Mouse (Mus musculus): Measurements from ENCODE around the gene Galnt17.

Galnt17 gene

DNA sequence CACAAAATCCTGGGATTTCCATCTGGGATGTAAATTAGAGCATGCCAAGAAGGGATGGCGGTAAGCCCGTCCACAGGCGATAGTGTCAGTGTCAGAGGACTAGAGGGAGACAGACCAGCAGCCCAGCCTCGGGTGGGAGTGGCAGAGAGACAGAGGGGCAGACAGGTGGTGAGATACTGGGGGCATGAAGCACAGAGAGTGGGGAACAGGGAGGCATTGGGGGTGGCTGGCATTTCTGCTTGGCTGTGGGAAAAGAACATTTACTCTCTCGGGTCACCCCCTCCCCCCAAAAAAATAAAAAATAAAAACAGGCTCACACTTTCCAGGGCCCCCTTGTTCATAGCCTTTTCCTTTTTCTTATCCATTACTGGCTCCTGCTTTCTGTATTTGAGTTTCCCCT, 287.4 kb downstream of the Galnt17 start:
- no peak for DNase-seq (ENCODE audit: low spot score)

GRCm38 (mm10) chr5:131019346-131019965, 288.8 kb downstream of the Galnt17 start:
- DNase-seq (ENCODE audit: low spot score): no peak

DNA sequence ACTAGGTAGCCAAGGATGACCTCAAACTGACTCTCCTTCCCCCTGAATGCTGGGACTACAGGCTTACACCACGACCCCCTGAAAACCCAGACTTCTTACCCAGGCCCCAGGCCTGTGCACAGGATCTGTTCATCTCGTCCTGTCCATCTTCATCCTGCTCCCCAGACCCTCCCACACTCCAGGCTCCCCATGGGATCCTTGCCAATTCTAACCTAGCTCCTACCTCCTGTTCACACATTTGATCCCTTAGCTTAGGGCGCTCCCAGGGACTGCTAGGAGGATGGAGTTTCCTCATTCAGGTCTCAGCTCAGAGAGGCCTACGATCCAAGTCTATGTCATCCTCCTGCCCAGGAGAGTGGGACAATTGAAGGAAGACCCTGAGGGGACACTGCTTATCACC, 292.2 kb downstream of the Galnt17 start:
- no peak for DNase-seq (ENCODE audit: low spot score)

DNA sequence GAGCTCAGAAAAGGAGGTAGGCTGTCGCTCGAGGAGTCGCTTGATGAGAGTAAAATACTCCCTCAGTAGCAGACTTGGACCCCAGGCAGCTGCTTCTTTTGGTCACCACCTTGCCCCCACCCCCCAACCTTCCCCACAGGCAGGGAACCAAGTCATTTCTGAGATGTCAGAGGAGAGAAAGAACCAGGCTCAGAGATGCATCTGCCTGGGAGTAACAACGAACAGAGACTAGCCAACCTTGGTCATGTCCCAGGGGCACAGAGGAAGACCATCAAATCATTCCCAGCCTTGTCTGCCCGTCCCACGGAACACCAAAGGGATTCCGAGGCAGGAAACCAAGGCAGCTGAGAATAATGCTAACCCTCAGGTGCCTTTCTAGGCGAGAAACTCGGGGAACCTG, 293.0 kb downstream of the Galnt17 start:
- DNase-seq (ENCODE audit: low spot score): no peak

- DNase-seq (ENCODE audit: low spot score): no peak
These were observed 294.5 kb downstream of the Galnt17 start for GRCm38 (mm10) chr5:131013816-131014215.

GRCm38 (mm10) chr5:131013101-131013500, 295.2 kb downstream of the Galnt17 start:
- no peak for DNase-seq (ENCODE audit: low spot score)

DNA sequence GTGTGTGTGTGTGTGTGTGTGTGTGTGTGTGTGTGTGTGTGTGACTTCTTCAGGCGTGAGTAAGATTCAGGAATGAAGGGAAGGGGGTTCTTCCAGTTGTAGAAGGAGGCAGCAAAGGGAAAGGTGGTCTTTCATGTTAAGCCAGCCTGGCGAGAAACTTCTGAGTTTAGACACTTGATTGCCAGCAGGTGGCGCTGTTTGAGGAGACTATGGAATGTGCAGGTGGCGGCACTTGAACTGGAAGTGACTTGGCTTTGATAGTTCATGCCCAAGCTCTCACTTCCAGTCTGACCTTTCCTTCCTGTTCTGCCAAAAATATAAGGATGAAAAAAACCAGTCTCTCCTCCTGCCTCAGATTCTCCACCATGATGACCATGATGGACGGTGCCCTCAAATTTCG, 298.8 kb downstream of the Galnt17 start:
- no peak for DNase-seq (ENCODE audit: low spot score)

DNA sequence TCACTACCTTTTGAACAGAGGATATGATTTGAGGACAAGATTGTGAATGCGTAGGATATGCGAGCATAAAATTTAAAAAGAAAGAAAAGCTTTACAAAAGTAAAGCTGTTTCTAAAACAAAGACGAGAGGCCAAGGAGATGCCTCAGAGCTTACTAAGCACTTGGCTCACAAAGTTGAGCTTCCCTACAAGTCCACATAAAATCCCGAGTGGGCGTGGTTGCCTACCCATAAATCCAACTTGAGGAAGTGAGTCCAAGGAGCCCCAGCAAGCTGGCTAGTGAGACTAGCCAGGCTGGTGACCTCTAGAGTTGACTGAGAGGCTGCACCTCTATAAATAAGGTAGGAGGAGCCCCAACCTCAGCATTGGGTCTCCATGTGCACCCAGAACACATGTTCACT, 299.8 kb downstream of the Galnt17 start:
- DNase-seq (ENCODE audit: low spot score): no peak

DNA sequence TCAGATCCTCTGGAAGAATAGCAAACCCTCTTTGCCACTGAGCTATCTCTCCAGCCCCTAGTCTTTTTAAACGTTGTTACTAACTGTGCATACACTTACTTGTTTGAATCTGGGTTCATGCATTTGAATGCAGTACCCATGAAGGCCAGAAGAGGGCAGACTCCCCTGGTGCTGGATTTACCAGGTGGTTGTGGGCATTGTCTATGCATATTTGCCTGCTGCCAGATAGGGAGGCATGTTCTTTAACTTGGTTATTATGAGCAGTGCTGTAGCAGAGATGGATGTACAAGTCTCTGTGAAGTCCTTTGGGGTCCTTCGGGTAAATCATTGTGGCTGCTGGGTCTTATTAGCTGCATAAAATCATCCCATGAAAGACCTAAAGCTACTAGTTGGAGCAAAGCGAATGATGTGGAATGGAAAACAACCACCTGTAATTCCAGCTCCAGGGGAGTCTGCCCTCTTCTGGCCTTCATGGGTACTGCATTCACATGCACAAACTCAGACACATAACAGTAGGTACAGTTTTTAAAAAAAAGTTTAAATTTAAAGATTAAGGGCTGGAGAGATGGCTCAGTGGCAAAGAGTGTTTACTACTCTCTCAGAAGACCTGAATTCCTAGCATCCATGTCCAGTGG, 300.3 kb downstream of the Galnt17 start:
- DNase-seq (ENCODE audit: low spot score): no peak

GRCm38 (mm10) chr5:131007198-131007597, 301.1 kb downstream of the Galnt17 start:
- no peak for DNase-seq (ENCODE audit: low spot score)

DNA sequence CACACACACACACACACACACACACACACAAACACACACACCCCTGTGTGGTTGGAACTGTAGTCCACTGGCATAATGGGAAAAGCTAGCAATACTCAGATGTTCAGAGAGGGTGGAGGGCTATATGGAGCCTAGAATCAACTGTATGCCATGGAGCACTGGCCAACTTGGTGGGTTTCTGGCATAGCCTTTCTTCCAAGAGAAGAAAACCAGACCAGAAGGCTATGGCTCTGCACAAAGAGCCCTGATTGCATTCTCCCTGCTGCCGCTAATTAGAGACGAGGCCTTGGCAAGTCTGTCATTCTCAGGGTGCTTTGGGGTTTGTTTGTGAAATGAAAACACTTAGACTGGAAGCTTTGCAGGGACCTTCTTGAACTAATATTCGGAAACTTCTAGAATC, 301.8 kb downstream of the Galnt17 start:
- DNase-seq (ENCODE audit: low spot score): no peak

GRCm38 (mm10) chr5:131000572-131000971, 307.7 kb downstream of the Galnt17 start:
- no peak for DNase-seq (ENCODE audit: low spot score)

DNA sequence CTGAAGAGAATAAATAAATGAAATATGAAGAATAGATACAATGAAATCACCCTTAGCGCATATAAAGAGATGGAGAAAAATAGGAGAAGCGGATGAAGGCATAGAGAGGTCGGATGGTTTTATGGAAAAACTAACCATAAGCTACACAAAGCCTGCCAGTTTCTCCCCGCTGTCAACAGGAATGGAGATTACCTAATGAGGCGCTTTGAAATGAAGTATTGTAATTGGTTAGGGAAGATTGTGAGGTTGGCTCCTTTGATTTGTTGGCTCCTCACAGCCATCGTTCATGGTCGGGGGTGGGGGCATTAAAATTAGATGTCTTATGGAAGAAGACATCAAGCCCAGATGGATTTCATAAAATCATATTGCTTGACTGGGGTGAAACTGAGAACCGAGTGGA, 329.0 kb downstream of the Galnt17 start:
- no peak for DNase-seq (ENCODE audit: low spot score)

- no peak for DNase-seq (ENCODE audit: low spot score)
These were observed 329.4 kb downstream of the Galnt17 start for GRCm38 (mm10) chr5:130978871-130979270.

DNA sequence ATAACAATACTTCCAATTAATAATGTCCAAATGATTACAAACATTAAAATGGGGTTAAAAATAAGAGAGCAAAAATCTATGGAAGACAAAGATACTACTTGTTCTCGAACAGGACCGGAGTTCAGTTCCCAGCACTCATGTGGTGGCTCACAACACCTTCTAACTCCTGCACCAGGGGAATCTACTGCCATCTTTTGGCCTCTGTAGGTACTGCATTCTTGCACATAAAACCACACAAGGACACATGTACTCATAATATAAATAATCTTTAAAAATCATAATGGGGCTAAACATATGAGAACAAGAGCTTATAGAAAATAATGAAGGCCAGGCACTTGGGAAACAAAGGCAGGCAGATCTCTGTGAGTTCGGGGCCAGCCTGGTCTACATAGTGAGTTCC, 330.3 kb downstream of the Galnt17 start:
- no peak for DNase-seq (ENCODE audit: low spot score)

DNA sequence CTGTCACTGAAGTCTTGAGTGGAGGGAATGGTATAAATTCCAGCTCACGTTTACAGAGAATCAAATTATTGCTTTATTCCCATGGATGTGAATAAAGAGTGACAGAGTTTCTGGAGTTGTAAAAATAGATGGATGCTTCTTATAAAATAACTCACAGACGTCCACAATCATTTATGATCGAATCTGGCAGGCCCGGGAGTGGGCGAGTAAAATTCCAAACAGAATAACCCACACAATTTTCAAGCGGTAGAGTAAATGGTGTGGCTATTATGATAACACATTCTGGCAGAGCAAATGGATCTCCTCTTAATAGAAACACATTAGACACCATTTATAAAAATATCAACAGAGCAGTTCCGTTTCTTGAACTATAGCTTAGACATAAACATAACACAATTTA, 355.9 kb downstream of the Galnt17 start:
- DNase-seq (ENCODE audit: low spot score): no peak

DNA sequence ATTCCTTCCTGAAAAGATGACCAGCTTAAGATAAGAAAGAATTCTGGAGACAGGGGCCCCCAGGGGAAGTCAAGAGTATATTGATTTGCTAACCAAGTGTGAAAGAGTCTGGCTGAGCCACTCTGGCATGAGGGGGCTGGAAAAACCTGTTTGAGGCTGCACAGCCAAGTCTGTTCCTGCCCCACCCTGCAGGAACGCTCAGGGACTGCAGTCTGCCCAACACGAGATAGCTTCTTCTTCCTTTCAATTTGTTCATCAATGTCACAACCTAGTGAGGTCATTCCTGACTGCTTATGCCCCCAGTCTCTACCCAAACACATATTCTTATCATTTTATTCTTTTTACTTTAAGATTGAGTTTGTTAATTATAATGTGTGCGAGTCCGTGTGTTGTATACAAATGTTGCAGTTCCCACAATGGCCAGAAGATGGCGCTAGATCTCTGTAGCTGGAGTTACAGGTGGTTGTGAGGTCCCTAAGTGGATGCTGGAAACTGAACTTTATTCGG, 357.4 kb downstream of the Galnt17 start:
- no peak for DNase-seq (ENCODE audit: low spot score)

- no peak for DNase-seq (ENCODE audit: low spot score)
These were observed 357.9 kb downstream of the Galnt17 start for GRCm38 (mm10) chr5:130950421-130950820.

- DNase-seq (ENCODE audit: low spot score): no peak
These were observed 358.6 kb downstream of the Galnt17 start for GRCm38 (mm10) chr5:130949710-130950109.

DNA sequence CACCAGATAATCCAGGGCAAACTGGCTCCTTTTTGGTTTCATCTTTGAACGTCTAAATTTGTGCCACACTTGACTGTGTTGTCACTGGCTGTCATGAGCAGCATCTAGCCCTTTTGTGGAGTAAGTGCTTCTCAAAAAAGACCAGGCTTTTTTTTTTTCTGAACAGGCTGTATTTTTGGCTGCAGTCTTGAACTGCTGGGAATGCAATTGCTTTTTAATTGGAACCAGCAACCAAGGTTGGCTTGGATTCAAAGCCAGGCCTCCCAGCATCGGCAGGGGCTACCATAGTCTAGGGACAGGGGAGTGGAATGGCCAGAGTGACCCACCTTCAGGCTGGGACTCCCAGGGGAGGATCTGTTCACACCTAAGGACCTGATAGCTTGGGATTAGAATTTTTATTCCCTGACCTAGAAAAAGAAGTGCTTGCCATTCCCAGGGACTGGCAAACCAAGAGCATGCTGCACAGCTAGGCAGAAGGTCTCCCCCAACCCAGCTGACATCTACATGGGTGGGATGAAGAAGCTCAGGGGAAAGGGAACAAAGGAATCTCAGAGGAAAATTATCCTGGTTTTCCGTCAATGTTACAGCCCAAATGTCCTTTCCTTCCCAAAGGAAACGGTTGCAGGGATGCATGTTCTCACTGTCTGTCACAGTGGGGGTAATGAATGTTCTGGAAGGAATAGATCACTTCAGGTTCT, 369.2 kb downstream of the Galnt17 start:
- no peak for DNase-seq (ENCODE audit: low spot score)

DNA sequence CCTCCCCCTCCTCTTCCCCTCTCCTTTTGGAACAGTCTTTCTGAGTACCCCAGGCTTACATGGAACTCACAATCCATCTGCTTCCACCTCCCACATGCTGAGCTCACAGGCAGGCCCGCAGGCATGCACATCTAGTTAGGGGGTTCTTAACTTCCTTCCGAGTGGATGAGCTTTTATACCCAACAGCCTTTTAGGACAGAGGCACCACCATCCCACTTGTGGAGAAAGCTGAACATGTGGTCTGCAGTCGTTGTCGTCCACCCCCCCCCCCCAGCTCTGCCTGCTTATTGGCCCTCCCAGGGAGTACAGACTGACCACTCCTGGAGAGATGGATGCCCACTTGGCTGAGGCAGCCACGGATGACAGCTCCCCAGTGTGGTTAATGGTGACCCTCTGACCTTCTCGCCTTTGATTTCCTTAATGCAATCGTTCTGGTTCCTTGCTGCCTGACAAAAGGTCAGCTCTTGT, 370.0 kb downstream of the Galnt17 start:
- no peak for DNase-seq (ENCODE audit: low spot score)

DNA sequence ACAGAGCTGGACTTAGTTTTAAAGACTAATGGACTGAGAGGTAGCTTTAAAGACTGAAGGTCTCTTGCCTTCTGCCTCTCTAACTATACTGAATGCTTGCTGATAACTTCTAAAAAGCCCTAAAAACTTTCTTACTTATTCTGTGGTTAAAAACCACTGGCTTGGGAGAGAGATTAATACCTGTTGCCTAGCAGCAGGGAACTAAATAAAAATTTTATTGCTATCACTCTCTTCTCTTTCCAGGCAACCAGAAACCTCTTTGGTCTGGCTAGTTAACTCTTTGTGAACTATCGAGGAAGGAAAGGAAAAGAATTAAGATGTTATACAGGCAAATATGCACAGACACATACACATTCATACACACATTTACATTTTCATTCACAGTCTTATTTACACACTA, 377.3 kb downstream of the Galnt17 start:
- DNase-seq (ENCODE audit: low spot score): no peak

DNA sequence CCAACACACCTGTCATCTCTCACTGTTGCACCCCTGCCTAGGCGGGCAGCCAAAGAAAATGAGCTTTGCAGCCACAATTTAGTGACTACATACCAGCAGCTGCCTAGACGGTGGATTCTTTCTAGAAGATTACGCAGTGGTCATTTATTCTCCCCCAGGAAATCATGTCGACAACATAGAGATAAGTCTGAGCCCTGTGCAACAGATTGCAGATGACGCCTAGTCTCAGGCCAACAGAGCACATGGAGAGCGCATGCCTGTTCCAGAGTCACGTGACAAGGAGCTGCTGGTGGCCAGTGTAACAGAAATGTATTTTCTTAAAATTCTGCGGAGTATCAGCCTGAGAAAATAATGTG, 380.5 kb downstream of the Galnt17 start:
- DNase-seq (ENCODE audit: low spot score): no peak

All from adipocyte (in vitro differentiated cells).